Mouse (Mus musculus): ENCODE results near the gene Fam89b. TPM values are rescaled to one million over a fixed set of nuclear protein-coding genes. Genes with fewer than 3 reads are reported as not detected.
A peak's percentile ranks its signal among the peaks of the same experiment; 100 is the strongest.

Fam89b gene
- polyA plus RNA-seq, 1 experiment from 2014 or later = 81.6 TPM

GRCm38 (mm10) chr19:5722848-5723425, 6.5 kb downstream of the Fam89b start:
- H3K36me3 ChIP-seq (ENCODE audit: control insufficient read depth, insufficient read depth, low read length) = peaks cover 46% of the 10 kb centered on the region
- no peaks in the 10 kb centered on the region for H3K9me3 ChIP-seq (replicated peaks; ENCODE audit: control insufficient read depth, low read length)
- H3K4me2 ChIP-seq = peak overlapping the region; percentile 93
- 0 out of 2 replicates have a peak overlapping the region, but pooled peaks have one; percentile 8 for H3K4me3 ChIP-seq (ENCODE audit: low read depth, low read length)
- H3K9ac ChIP-seq (ENCODE audit: low read depth, low read length) = peak overlapping the region; percentile 49; the same call in 1 of the 2 replicates
- H3K27ac ChIP-seq (ENCODE audit: low read depth, low read length) = peak overlapping the region; percentile 50; the same call in 1 of the 2 replicates
- no peaks in the 10 kb centered on the region for H3K27me3 ChIP-seq (ENCODE audit: control insufficient read depth, insufficient read depth, low read length)
- 80% methylated on average over 7 of the region's 7 CpGs for WGBS (ENCODE audit: insufficient replicate concordance)
- no peak for ATAC-seq (replicated peaks; ENCODE audit: insufficient number of reproducible peaks, low FRiP score, low TSS enrichment)
- peaks cover 35% of the 10 kb centered on the region for H3K4me1 ChIP-seq (ENCODE audit: control insufficient read depth, insufficient read depth, low read length)

GRCm38 (mm10) chr19:5721233-5721632, 8.2 kb downstream of the Fam89b start:
- peaks cover 46% of the 10 kb centered on the region for H3K36me3 ChIP-seq (ENCODE audit: control insufficient read depth, insufficient read depth, low read length)
- ATAC-seq (replicated peaks; ENCODE audit: insufficient number of reproducible peaks, low FRiP score, low TSS enrichment) = no peak
- peaks cover 26% of the 10 kb centered on the region for H3K4me1 ChIP-seq (ENCODE audit: control insufficient read depth, insufficient read depth, low read length)
- no peak overlapping the region for H3K4me3 ChIP-seq (ENCODE audit: low read depth, low read length)
- H3K27ac ChIP-seq (ENCODE audit: low read depth, low read length) = no peak overlapping the region
- H3K27me3 ChIP-seq (ENCODE audit: control insufficient read depth, insufficient read depth, low read length) = no peaks in the 10 kb centered on the region
- 96% methylated on average over 6 of the region's 6 CpGs for WGBS (ENCODE audit: insufficient replicate concordance)
- no peak overlapping the region for H3K4me2 ChIP-seq
- H3K9me3 ChIP-seq (replicated peaks; ENCODE audit: control insufficient read depth, low read length) = no peaks in the 10 kb centered on the region
- H3K9ac ChIP-seq (ENCODE audit: low read depth, low read length) = no peak overlapping the region

GRCm38 (mm10) chr19:5716955-5717354, 12.5 kb downstream of the Fam89b start:
- Histone ChIP-seq H3K9me3 (replicated peaks; ENCODE audit: control insufficient read depth, low read length) (no peaks in the 10 kb centered on the region), H3K27me3 (ENCODE audit: control insufficient read depth, insufficient read depth, low read length) (no peaks in the 10 kb centered on the region), H3K4me3 (ENCODE audit: low read depth, low read length) (no peak overlapping the region), H3K36me3 (ENCODE audit: control insufficient read depth, insufficient read depth, low read length) (peaks cover 39% of the 10 kb centered on the region), H3K9ac (ENCODE audit: low read depth, low read length) (no peak overlapping the region), H3K4me1 (ENCODE audit: control insufficient read depth, insufficient read depth, low read length) (peaks cover 15% of the 10 kb centered on the region), H3K27ac (ENCODE audit: low read depth, low read length) (no peak overlapping the region), H3K4me2 (no peak overlapping the region)
- WGBS (ENCODE audit: insufficient replicate concordance) = 56% methylated on average over 10 of the region's 10 CpGs
- ATAC-seq (replicated peaks; ENCODE audit: insufficient number of reproducible peaks, low FRiP score, low TSS enrichment) = no peak

GRCm38 (mm10) chr19:5715793-5716688, 13.4 kb downstream of the Fam89b start:
- ATAC-seq (replicated peaks; ENCODE audit: insufficient number of reproducible peaks, low FRiP score, low TSS enrichment) = peak; percentile 33; the same call in 1 of the 2 replicates
- H3K4me3 ChIP-seq (ENCODE audit: low read depth, low read length) = no peak overlapping the region
- 35% methylated on average over 43 of the region's 43 CpGs for WGBS (ENCODE audit: insufficient replicate concordance)
- H3K4me1 ChIP-seq (ENCODE audit: control insufficient read depth, insufficient read depth, low read length) = peaks cover 15% of the 10 kb centered on the region
- no peak overlapping the region; the same call in 1 of the 2 replicates for H3K9ac ChIP-seq (ENCODE audit: low read depth, low read length)
- H3K9me3 ChIP-seq (replicated peaks; ENCODE audit: control insufficient read depth, low read length) = no peaks in the 10 kb centered on the region
- H3K27me3 ChIP-seq (ENCODE audit: control insufficient read depth, insufficient read depth, low read length) = no peaks in the 10 kb centered on the region
- H3K36me3 ChIP-seq (ENCODE audit: control insufficient read depth, insufficient read depth, low read length) = peaks cover 33% of the 10 kb centered on the region
- no peak overlapping the region for H3K27ac ChIP-seq (ENCODE audit: low read depth, low read length)
- H3K4me2 ChIP-seq = peak overlapping the region; percentile 22; the same call in 1 of the 2 replicates

GRCm38 (mm10) chr19:5713730-5714129, 15.7 kb downstream of the Fam89b start:
- peaks cover 29% of the 10 kb centered on the region for H3K36me3 ChIP-seq (ENCODE audit: control insufficient read depth, insufficient read depth, low read length)
- WGBS (ENCODE audit: insufficient replicate concordance) = 21% methylated on average over 2 of the region's 2 CpGs
- H3K27ac ChIP-seq (ENCODE audit: low read depth, low read length) = no peak overlapping the region
- ATAC-seq (replicated peaks; ENCODE audit: insufficient number of reproducible peaks, low FRiP score, low TSS enrichment) = no peak
- H3K9me3 ChIP-seq (replicated peaks; ENCODE audit: control insufficient read depth, low read length) = no peaks in the 10 kb centered on the region
- peak overlapping the region; percentile 37; the same call in 1 of the 2 replicates for H3K4me2 ChIP-seq
- no peak overlapping the region for H3K9ac ChIP-seq (ENCODE audit: low read depth, low read length)
- H3K4me1 ChIP-seq (ENCODE audit: control insufficient read depth, insufficient read depth, low read length) = peaks cover 15% of the 10 kb centered on the region
- no peaks in the 10 kb centered on the region for H3K27me3 ChIP-seq (ENCODE audit: control insufficient read depth, insufficient read depth, low read length)
- no peak overlapping the region for H3K4me3 ChIP-seq (ENCODE audit: low read depth, low read length)

GRCm38 (mm10) chr19:5713255-5713654, 16.2 kb downstream of the Fam89b start:
- H3K36me3 ChIP-seq (ENCODE audit: control insufficient read depth, insufficient read depth, low read length) = peaks cover 29% of the 10 kb centered on the region
- H3K4me3 ChIP-seq (ENCODE audit: low read depth, low read length) = no peak overlapping the region
- ATAC-seq (replicated peaks; ENCODE audit: insufficient number of reproducible peaks, low FRiP score, low TSS enrichment) = no peak
- H3K4me1 ChIP-seq (ENCODE audit: control insufficient read depth, insufficient read depth, low read length) = peaks cover 15% of the 10 kb centered on the region
- H3K9me3 ChIP-seq (replicated peaks; ENCODE audit: control insufficient read depth, low read length) = no peaks in the 10 kb centered on the region
- 66% methylated on average over 5 of the region's 5 CpGs for WGBS (ENCODE audit: insufficient replicate concordance)
- no peaks in the 10 kb centered on the region for H3K27me3 ChIP-seq (ENCODE audit: control insufficient read depth, insufficient read depth, low read length)
- H3K4me2 ChIP-seq = no peak overlapping the region; the same call in 1 of the 2 replicates
- H3K9ac ChIP-seq (ENCODE audit: low read depth, low read length) = no peak overlapping the region
- no peak overlapping the region for H3K27ac ChIP-seq (ENCODE audit: low read depth, low read length)

GRCm38 (mm10) chr19:5711907-5712460, 17.5 kb downstream of the Fam89b start:
- ATAC-seq (replicated peaks; ENCODE audit: insufficient number of reproducible peaks, low FRiP score, low TSS enrichment) = no peak
- Histone ChIP-seq H3K4me1 (ENCODE audit: control insufficient read depth, insufficient read depth, low read length) (peaks cover 13% of the 10 kb centered on the region), H3K9me3 (replicated peaks; ENCODE audit: control insufficient read depth, low read length) (no peaks in the 10 kb centered on the region), H3K4me2 (no peak overlapping the region), H3K4me3 (ENCODE audit: low read depth, low read length) (no peak overlapping the region), H3K27me3 (ENCODE audit: control insufficient read depth, insufficient read depth, low read length) (no peaks in the 10 kb centered on the region), H3K9ac (ENCODE audit: low read depth, low read length) (no peak overlapping the region), H3K27ac (ENCODE audit: low read depth, low read length) (no peak overlapping the region), H3K36me3 (ENCODE audit: control insufficient read depth, insufficient read depth, low read length) (peaks cover 34% of the 10 kb centered on the region)
- WGBS (ENCODE audit: insufficient replicate concordance) = 89% methylated on average over 14 of the region's 14 CpGs

GRCm38 (mm10) chr19:5711218-5711617, 18.2 kb downstream of the Fam89b start:
- 27% methylated on average over 3 of the region's 3 CpGs for WGBS (ENCODE audit: insufficient replicate concordance)
- no peak overlapping the region for H3K4me2 ChIP-seq
- H3K4me1 ChIP-seq (ENCODE audit: control insufficient read depth, insufficient read depth, low read length) = peaks cover 11% of the 10 kb centered on the region
- no peak overlapping the region for H3K4me3 ChIP-seq (ENCODE audit: low read depth, low read length)
- no peak for ATAC-seq (replicated peaks; ENCODE audit: insufficient number of reproducible peaks, low FRiP score, low TSS enrichment)
- H3K9me3 ChIP-seq (replicated peaks; ENCODE audit: control insufficient read depth, low read length) = no peaks in the 10 kb centered on the region
- H3K36me3 ChIP-seq (ENCODE audit: control insufficient read depth, insufficient read depth, low read length) = peaks cover 34% of the 10 kb centered on the region
- no peaks in the 10 kb centered on the region for H3K27me3 ChIP-seq (ENCODE audit: control insufficient read depth, insufficient read depth, low read length)
- H3K9ac ChIP-seq (ENCODE audit: low read depth, low read length) = no peak overlapping the region
- H3K27ac ChIP-seq (ENCODE audit: low read depth, low read length) = no peak overlapping the region

All from heart, embryonic 11.5 days (tissue).